Mouse (Mus musculus) ES-CJ7 (cell line): ENCODE results near the gene Gm44805.

Source experiments
- DNase-seq: peaks from one replicate; pipeline ENCODE4 v3.0.0; 2011; ENCODE audit warnings: low read depth, low spot score

Gm44805 gene

GRCm38 (mm10) chr7:19678901-19679300 is 2.3 kb downstream of the Gm44805 start:
- DNase-seq: no peak

GRCm38 (mm10) chr7:19677872-19678271 is 3.4 kb downstream of the Gm44805 start, which contains the start of gene Apoc2:
TSS of gene Apoc2 (minus strand) at chr7:19677941.
- no peak for DNase-seq

- no peak for DNase-seq
Measured at GRCm38 (mm10) chr7:19676662-19677061, 4.6 kb downstream of the Gm44805 start.

- no peak for DNase-seq
Measured at GRCm38 (mm10) chr7:19675824-19676223, 5.4 kb downstream of the Gm44805 start.

- no peak for DNase-seq
Measured at GRCm38 (mm10) chr7:19673083-19673699, 8.0 kb downstream of the Gm44805 start.

- DNase-seq: no peak
Measured at GRCm38 (mm10) chr7:19671511-19671910, 9.7 kb downstream of the Gm44805 start.

- DNase-seq: peak; percentile 96
Measured at GRCm38 (mm10) chr7:19668947-19669721, 12.1 kb downstream of the Gm44805 start.

GRCm38 (mm10) chr7:19667434-19667833 is 13.8 kb downstream of the Gm44805 start:
- no peak for DNase-seq

- peak; percentile 69 for DNase-seq
Measured at GRCm38 (mm10) chr7:19666750-19667149, 14.5 kb downstream of the Gm44805 start.

GRCm38 (mm10) chr7:19664955-19665841 is 16.0 kb downstream of the Gm44805 start, which contains the start of gene Clptm1:
TSS of gene Clptm1 (minus strand) at chr7:19665033.
- DNase-seq: peak; percentile 98

GRCm38 (mm10) chr7:19664455-19664954 is 16.7 kb downstream of the Gm44805 start:
- DNase-seq: no peak

GRCm38 (mm10) chr7:19663940-19664339 is 17.3 kb downstream of the Gm44805 start:
- peak; percentile 48 for DNase-seq

GRCm38 (mm10) chr7:19652614-19653013 is 28.6 kb downstream of the Gm44805 start:
- no peak for DNase-seq

- no peak for DNase-seq
Measured at GRCm38 (mm10) chr7:19651063-19651786, 30.0 kb downstream of the Gm44805 start.

GRCm38 (mm10) chr7:19641223-19641622 is 40.0 kb downstream of the Gm44805 start:
- DNase-seq: no peak

GRCm38 (mm10) chr7:19635074-19635827 is 46.0 kb downstream of the Gm44805 start:
- DNase-seq: no peak

- DNase-seq: no peak
Measured at GRCm38 (mm10) chr7:19634591-19634990, 46.6 kb downstream of the Gm44805 start.

- DNase-seq: no peak
Measured at GRCm38 (mm10) chr7:19633855-19634254, 47.4 kb downstream of the Gm44805 start.

- no peak for DNase-seq
Measured at GRCm38 (mm10) chr7:19633197-19633596, 48.0 kb downstream of the Gm44805 start.

GRCm38 (mm10) chr7:19632720-19633119 is 48.5 kb downstream of the Gm44805 start:
- DNase-seq: no peak
